Mouse (Mus musculus) heart, embryonic 14.5 days (tissue): ENCODE data around the gene Cacnb3. TPM values are rescaled to one million over a fixed set of nuclear protein-coding genes. Genes with fewer than 3 reads are reported as not detected.
"Not testable (repeated sequence)": the region's sequence is repeated elsewhere in the genome, so short reads cannot be mapped to it uniquely, and the experiment has no call there.

Experiments
- ATAC-seq: fragments of 200-750 bp; cut with Nextera tagmentation; 2 replicates; pipeline ENCODE4 v1.8.0; 2017; ENCODE audit warnings: low read depth, moderate TSS enrichment; ENCODE audit not compliant: insufficient number of reproducible peaks, insufficient read depth, low FRiP score
- H3K27ac ChIP-seq, 2 experiments: fragments of 200-500 bp in 1 of 2; fragments of 300-500 bp in 1 of 2; sonication (generic) in 1 of 2; replicated peaks in 1 of 2; 2 replicates each; pipeline ENCODE4 v1.5.1; 2012 to 2014; ENCODE audit warnings: low read depth in 2 of 2, low read length in 2 of 2, control low read depth in 1 of 2, mild to moderate bottlenecking in 1 of 2, mixed read lengths in 1 of 2; ENCODE audit not compliant: control insufficient read depth in 1 of 2, insufficient read depth in 1 of 2
- H3K27me3 ChIP-seq: fragments of 300-500 bp; sonication (generic); 2 replicates; pipeline ENCODE4 v1.6.1; 2014; ENCODE audit warnings: mild to moderate bottlenecking, low read length, control low read depth; ENCODE audit not compliant: control insufficient read depth, insufficient read depth
- H3K36me3 ChIP-seq: fragments of 300-500 bp; sonication (generic); 2 replicates; pipeline ENCODE4 v1.6.1; 2014; ENCODE audit warnings: mild to moderate bottlenecking, control low read depth, low read length, mixed read lengths; ENCODE audit not compliant: control insufficient read depth, insufficient read depth
- H3K4me1 ChIP-seq, 2 experiments: fragments of 200-500 bp in 1 of 2; fragments of 300-500 bp in 1 of 2; sonication (generic) in 1 of 2; 2 replicates each; pipeline ENCODE4 v1.6.1; 2012 to 2014; ENCODE audit warnings: low read length in 2 of 2, control low read depth in 1 of 2, mixed read lengths in 1 of 2; ENCODE audit not compliant: control insufficient read depth in 2 of 2, insufficient read depth in 2 of 2
- H3K4me2 ChIP-seq: fragments of 300-500 bp; sonication (generic); 2 replicates; pipeline ENCODE4 v1.6.1; 2014; ENCODE audit warnings: mild to moderate bottlenecking, low read length
- H3K4me3 ChIP-seq, 2 experiments: fragments of 200-500 bp in 1 of 2; fragments of 300-500 bp in 1 of 2; sonication (generic) in 1 of 2; 2 replicates each; pipeline ENCODE4 v1.5.1; 2012 to 2014; ENCODE audit warnings: low read length in 2 of 2, mild to moderate bottlenecking in 2 of 2, control low read depth in 1 of 2, low read depth in 1 of 2, moderate library complexity in 1 of 2; ENCODE audit not compliant: control insufficient read depth in 1 of 2, insufficient read depth in 1 of 2
- H3K9ac ChIP-seq: fragments of 300-500 bp; sonication (generic); 2 replicates; pipeline ENCODE4 v1.6.1; 2014; ENCODE audit warnings: mild to moderate bottlenecking, low read length
- H3K9me3 ChIP-seq: fragments of 300-500 bp; sonication (generic); 2 replicates; pipeline ENCODE4 v1.6.1; 2016; ENCODE audit warnings: low read length, control low read depth; ENCODE audit not compliant: control insufficient read depth
- WGBS: fragments of 180-500 bp; shearing (Covaris S2); extraction: QIAGEN DNeasy Blood & Tissue Kit; methylation state at CpG from one replicate; pipeline ENCODE4 v1.1.7; 2014; 5-methylcytosine and 5-hydroxymethylcytosine counted together
- polyA plus RNA-seq: library from polyadenylated mRNA; unstranded; fragments of >200 nt; fragmentation: Nextera tagmentation; extraction: Ambion mirVana; gene quantifications from 2 replicates; pipeline ENCODE4 v1.2.1, GENCODE M21; 2014

Cacnb3 gene
- polyA plus RNA-seq, result 6.1 and 6.6 TPM in 2 replicates

GRCm38 (mm10) chr15:98630540-98630939 is at the start of gene Cacnb3:
Gene Cacnb3 (plus strand): TSS chr15:98630840.
- Histone ChIP-seq H3K4me3 (peak within 1 kb of the TSS; percentile 30 to 47; a peak in 2 of 4 replicates), H3K9ac (peak within 1 kb of the TSS; percentile 56), H3K27ac (no peak within 1 kb of the TSS), H3K4me1 (peaks cover 31 to 57% of the 10 kb centered on the region in 2 experiments), H3K27me3 (peaks cover 49% of the 10 kb centered on the region), H3K9me3 (no peaks in the 10 kb centered on the region), H3K4me2 (peak within 1 kb of the TSS; percentile 66), H3K36me3 (no peaks in the 10 kb centered on the region)
- no peak for ATAC-seq
- 42% methylated on average over 4 of the region's 4 CpGs for WGBS

GRCm38 (mm10) chr15:98582410-98582809 is 48.2 kb upstream of the Cacnb3 start:
- peaks cover 8 to 11% of the 10 kb centered on the region in 2 experiments; a peak in 3 of 4 replicates for H3K4me1 ChIP-seq

DNA sequence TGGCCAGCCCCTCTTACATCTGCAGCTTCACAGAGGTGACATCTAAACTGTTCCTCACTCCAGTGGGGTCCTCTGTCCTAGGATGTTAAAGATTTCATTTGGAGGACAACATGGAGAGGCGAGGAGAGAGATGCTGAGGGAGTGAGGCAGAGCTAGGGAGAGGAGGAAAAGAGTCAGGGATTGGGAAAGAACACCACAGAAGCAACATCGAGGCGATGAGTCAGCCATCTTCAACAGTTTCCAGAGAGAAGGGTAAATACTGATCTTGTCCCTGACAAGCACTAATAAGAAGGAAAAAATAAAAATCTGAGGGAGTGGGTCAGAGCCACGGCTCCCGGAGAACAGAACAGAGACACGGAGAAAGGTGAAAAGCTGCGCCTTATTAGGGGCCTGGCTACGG is 47.6 kb upstream of the Cacnb3 start:
- Histone ChIP-seq H3K9me3 (no peaks in the 10 kb centered on the region), H3K36me3 (peaks cover 5% of the 10 kb centered on the region), H3K9ac (no peak overlapping the region), H3K4me2 (no peak overlapping the region), H3K27me3 (no peaks in the 10 kb centered on the region), H3K4me3 (no peak overlapping the region), H3K27ac (no peak overlapping the region), H3K4me1 (peaks cover 8 to 11% of the 10 kb centered on the region in 2 experiments; a peak in 3 of 4 replicates)
- 64% methylated on average over 8 of the region's 8 CpGs for WGBS
- no peak for ATAC-seq

More at GRCm38 (mm10) chr15:98582410-98582809, 48.2 kb upstream of the Cacnb3 start:
- 53% methylated on average over 8 of the region's 8 CpGs for WGBS
- Histone ChIP-seq H3K4me3 (no peak overlapping the region), H3K27ac (no peak overlapping the region), H3K27me3 (no peaks in the 10 kb centered on the region), H3K9me3 (no peaks in the 10 kb centered on the region), H3K4me2 (no peak overlapping the region), H3K9ac (no peak overlapping the region), H3K36me3 (no peaks in the 10 kb centered on the region; the same call in 1 of the 2 replicates)
- no peak for ATAC-seq

DNA sequence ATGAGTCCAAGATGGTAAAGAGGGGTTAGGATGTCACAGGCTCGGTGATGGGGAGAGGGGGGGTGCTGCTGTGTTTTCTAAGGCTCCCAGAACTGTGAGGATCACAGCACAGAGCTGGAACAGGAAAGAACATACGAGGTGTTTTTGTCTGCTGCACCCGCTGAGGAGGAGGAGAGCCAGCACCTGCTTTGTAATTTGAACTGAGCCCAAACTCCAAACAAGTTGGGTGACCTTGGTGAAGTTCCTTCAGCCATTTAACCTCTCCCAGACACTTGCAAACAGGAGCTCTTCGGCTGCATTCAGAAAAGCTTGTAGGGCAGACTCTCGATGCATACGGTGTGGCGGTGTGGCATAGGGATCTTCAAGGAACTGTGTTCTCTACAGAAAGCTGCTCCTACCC is 45.2 kb upstream of the Cacnb3 start:
- ATAC-seq, result no peak
- H3K36me3 ChIP-seq, result peaks cover 30% of the 10 kb centered on the region
- H3K9ac ChIP-seq, result peak overlapping the region; percentile 27; the same call in 1 of the 2 replicates
- peak overlapping the region; percentile 1 to 52; a peak in 3 of 4 replicates for H3K27ac ChIP-seq
- H3K4me3 ChIP-seq, result no peak overlapping the region
- H3K27me3 ChIP-seq, result no peaks in the 10 kb centered on the region
- peaks cover 8 to 11% of the 10 kb centered on the region in 2 experiments; a peak in 3 of 4 replicates for H3K4me1 ChIP-seq
- no peak overlapping the region for H3K4me2 ChIP-seq
- no peaks in the 10 kb centered on the region for H3K9me3 ChIP-seq
- WGBS, result 41% methylated on average over 7 of the region's 7 CpGs

GRCm38 (mm10) chr15:98586141-98586540 is 44.5 kb upstream of the Cacnb3 start:
- not testable (repeated sequence) for H3K4me3 ChIP-seq, H3K27me3 ChIP-seq, ATAC-seq, H3K4me2 ChIP-seq, H3K9me3 ChIP-seq
- Histone ChIP-seq H3K4me1 (peaks cover 8 to 11% of the 10 kb centered on the region in 2 experiments; a peak in 3 of 4 replicates), H3K36me3 (peaks cover 37% of the 10 kb centered on the region), H3K27ac (peak overlapping the region in 1 of 2 experiments; percentile 52; a peak in 1 of 4 replicates), H3K9ac (peak overlapping the region; percentile 27; the same call in 1 of the 2 replicates)
- WGBS, result 65% methylated on average over 9 of the region's 9 CpGs

- Histone ChIP-seq H3K9ac (no peak overlapping the region), H3K27ac (no peak overlapping the region), H3K9me3 (no peaks in the 10 kb centered on the region), H3K4me2 (no peak overlapping the region), H3K4me1 (peaks cover 7 to 8% of the 10 kb centered on the region in 2 experiments; a peak in 3 of 4 replicates), H3K36me3 (peaks cover 53% of the 10 kb centered on the region), H3K4me3 (no peak overlapping the region), H3K27me3 (no peaks in the 10 kb centered on the region)
- WGBS, result 79% methylated on average over 11 of the region's 11 CpGs
- no peak for ATAC-seq
Measured at GRCm38 (mm10) chr15:98587751-98588150, 42.9 kb upstream of the Cacnb3 start.

DNA sequence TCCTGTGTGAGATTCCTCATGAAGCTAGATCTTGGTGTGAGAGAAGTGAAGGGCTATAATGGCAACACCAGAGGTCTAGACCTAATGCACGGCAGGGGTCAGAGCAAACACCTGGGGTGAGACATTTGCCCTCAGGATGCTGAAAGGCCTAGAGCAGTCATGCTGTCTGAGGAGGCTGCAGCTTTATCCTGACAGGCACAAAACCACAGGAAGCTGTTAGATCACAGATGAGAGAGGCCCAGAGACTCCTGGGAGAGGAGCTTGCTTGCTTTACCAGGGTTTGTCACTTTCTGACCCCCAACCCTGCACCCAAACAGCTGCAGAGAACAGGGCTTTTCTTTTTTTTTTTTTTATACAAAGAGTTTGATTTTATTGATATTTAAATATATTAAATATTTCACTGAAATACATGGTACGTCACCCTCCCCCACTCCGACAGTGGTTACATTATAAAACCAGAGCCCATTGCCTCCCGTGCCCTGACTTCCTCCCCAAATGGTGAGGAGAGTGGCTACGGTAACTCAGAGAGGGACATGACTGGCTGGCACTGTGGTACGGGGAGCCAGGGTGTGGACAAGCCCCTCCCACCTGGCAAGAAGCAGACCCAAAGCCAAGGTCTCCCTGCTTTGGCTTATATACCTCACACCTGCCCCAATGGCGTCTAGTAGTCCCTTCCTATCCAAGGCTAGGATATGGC is 40.9 kb upstream of the Cacnb3 start:
- H3K4me3 ChIP-seq, result no peak overlapping the region
- H3K36me3 ChIP-seq, result peaks cover 73% of the 10 kb centered on the region
- no peaks in the 10 kb centered on the region for H3K27me3 ChIP-seq
- no peak for ATAC-seq
- no peak overlapping the region for H3K9ac ChIP-seq
- no peaks in the 10 kb centered on the region for H3K9me3 ChIP-seq
- WGBS, result 57% methylated on average over 7 of the region's 7 CpGs
- peaks cover 3 to 6% of the 10 kb centered on the region in 2 experiments; a peak in 2 of 4 replicates for H3K4me1 ChIP-seq
- no peak overlapping the region for H3K27ac ChIP-seq
- H3K4me2 ChIP-seq, result no peak overlapping the region
